Mouse (Mus musculus): ENCODE measurements around the gene Mettl22.

Mettl22 gene

GRCm38 (mm10) chr16:8470603-8471481 lies at the start of gene Mettl22:
Mettl22 (plus strand) TSS chr16:8470788.
- DNase-seq (ENCODE audit: low read depth, low spot score): peak; percentile 95

- no peak for DNase-seq (ENCODE audit: low read depth, low spot score)
Observed at GRCm38 (mm10) chr16:8420842-8421241, 49.7 kb upstream of the Mettl22 start.

GRCm38 (mm10) chr16:8423626-8424114 lies 46.9 kb upstream of the Mettl22 start:
- DNase-seq (ENCODE audit: low read depth, low spot score): no peak

- DNase-seq (ENCODE audit: low read depth, low spot score): no peak
Observed at GRCm38 (mm10) chr16:8424161-8424970, 46.2 kb upstream of the Mettl22 start.

- no peak for DNase-seq (ENCODE audit: low read depth, low spot score)
Observed at GRCm38 (mm10) chr16:8424971-8425330, 45.6 kb upstream of the Mettl22 start, which contains the start of gene Tmem114. Tmem114 (minus strand) TSS chr16:8425136.

- no peak for DNase-seq (ENCODE audit: low read depth, low spot score)
Observed at GRCm38 (mm10) chr16:8425736-8426135, 44.9 kb upstream of the Mettl22 start.

- no peak for DNase-seq (ENCODE audit: low read depth, low spot score)
Observed at GRCm38 (mm10) chr16:8429531-8429930, 41.1 kb upstream of the Mettl22 start.

GRCm38 (mm10) chr16:8432616-8433015 lies 38.0 kb upstream of the Mettl22 start:
- no peak for DNase-seq (ENCODE audit: low read depth, low spot score)

- DNase-seq (ENCODE audit: low read depth, low spot score): no peak
Observed at GRCm38 (mm10) chr16:8444911-8445310, 25.7 kb upstream of the Mettl22 start.

- DNase-seq (ENCODE audit: low read depth, low spot score): no peak
Observed at GRCm38 (mm10) chr16:8446256-8446655, 24.3 kb upstream of the Mettl22 start.

GRCm38 (mm10) chr16:8453301-8453700 lies 17.3 kb upstream of the Mettl22 start:
- DNase-seq (ENCODE audit: low read depth, low spot score): no peak

GRCm38 (mm10) chr16:8455221-8455620 lies 15.4 kb upstream of the Mettl22 start:
- no peak for DNase-seq (ENCODE audit: low read depth, low spot score)

GRCm38 (mm10) chr16:8458391-8458790 lies 12.2 kb upstream of the Mettl22 start:
- no peak for DNase-seq (ENCODE audit: low read depth, low spot score)

GRCm38 (mm10) chr16:8459098-8459497 lies 11.5 kb upstream of the Mettl22 start:
- DNase-seq (ENCODE audit: low read depth, low spot score): peak; percentile 13

GRCm38 (mm10) chr16:8470132-8470531 lies 456 bp upstream of the Mettl22 start:
- DNase-seq (ENCODE audit: low read depth, low spot score): no peak

- DNase-seq (ENCODE audit: low read depth, low spot score): no peak
Observed at GRCm38 (mm10) chr16:8487396-8488005, 16.9 kb downstream of the Mettl22 start.

GRCm38 (mm10) chr16:8489340-8489739 lies 18.8 kb downstream of the Mettl22 start:
- DNase-seq (ENCODE audit: low read depth, low spot score): no peak

- DNase-seq (ENCODE audit: low read depth, low spot score): no peak
Observed at GRCm38 (mm10) chr16:8491743-8492490, 21.3 kb downstream of the Mettl22 start.

- DNase-seq (ENCODE audit: low read depth, low spot score): peak; percentile 49
Observed at GRCm38 (mm10) chr16:8494268-8494667, 23.7 kb downstream of the Mettl22 start.

- no peak for DNase-seq (ENCODE audit: low read depth, low spot score)
Observed at GRCm38 (mm10) chr16:8496967-8497366, 26.4 kb downstream of the Mettl22 start.

- no peak for DNase-seq (ENCODE audit: low read depth, low spot score)
Observed at GRCm38 (mm10) chr16:8504271-8504670, 33.7 kb downstream of the Mettl22 start.

Data from skeletal muscle tissue, adult 2 months (tissue).